Mouse (Mus musculus) midbrain, embryonic 16.5 days (tissue): ENCODE data around the gene Prm1. TPM values are rescaled to one million over a fixed set of nuclear protein-coding genes. Genes with fewer than 3 reads are reported as not detected.
"Not testable (repeated sequence)": the region's sequence is repeated elsewhere in the genome, so short reads cannot be mapped to it uniquely, and the experiment has no call there.

Source experiments
- ATAC-seq: fragments of 200-750 bp; cut with Nextera tagmentation; 2 replicates; pipeline ENCODE4 v1.8.0; 2017; ENCODE audit warnings: moderate TSS enrichment
- H3K27ac ChIP-seq: fragments of 300-500 bp; sonication (generic); 2 replicates; pipeline ENCODE4 v1.5.1; 2014; ENCODE audit warnings: mild to moderate bottlenecking, low read length, mixed read lengths
- H3K27me3 ChIP-seq: fragments of 300-500 bp; sonication (generic); 2 replicates; pipeline ENCODE4 v1.6.1; 2014; ENCODE audit warnings: low read depth, low read length, mixed read lengths; ENCODE audit not compliant: control insufficient read depth, insufficient read depth
- H3K36me3 ChIP-seq: fragments of 300-500 bp; sonication (generic); 2 replicates; pipeline ENCODE4 v1.6.1; 2014; ENCODE audit warnings: mild to moderate bottlenecking, low read length, moderate library complexity, mixed read lengths; ENCODE audit not compliant: control insufficient read depth, insufficient read depth
- H3K4me1 ChIP-seq: fragments of 300-500 bp; sonication (generic); 2 replicates; pipeline ENCODE4 v1.6.1; 2014; ENCODE audit warnings: mild to moderate bottlenecking, low read length, mixed read lengths; ENCODE audit not compliant: control insufficient read depth, insufficient read depth
- H3K4me2 ChIP-seq: fragments of 300-500 bp; sonication (generic); 2 replicates; pipeline ENCODE4 v1.6.1; 2014; ENCODE audit warnings: mild to moderate bottlenecking, low read length, mixed read lengths
- H3K4me3 ChIP-seq: fragments of 300-500 bp; sonication (generic); 2 replicates; pipeline ENCODE4 v1.5.1; 2014; ENCODE audit warnings: low read depth, mild to moderate bottlenecking, low read length, moderate library complexity, mixed read lengths
- H3K9ac ChIP-seq: fragments of 300-500 bp; sonication (generic); 2 replicates; pipeline ENCODE4 v1.6.1; 2014; ENCODE audit warnings: low read depth, low read length, mixed read lengths
- H3K9me3 ChIP-seq: fragments of 300-500 bp; sonication (generic); replicated peaks from 2 replicates; pipeline ENCODE4 v1.6.1; 2014; ENCODE audit warnings: mild to moderate bottlenecking, low read length, mixed read lengths; ENCODE audit not compliant: control insufficient read depth, poor library complexity, severe bottlenecking
- WGBS: fragments of 180-500 bp; shearing (Covaris S2); extraction: QIAGEN DNeasy Blood & Tissue Kit; methylation state at CpG from one replicate; pipeline ENCODE4 v1.1.7; 2014; 5-methylcytosine and 5-hydroxymethylcytosine counted together
- polyA plus RNA-seq: library from polyadenylated mRNA; unstranded; fragments of >200 nt; fragmentation: Nextera tagmentation; extraction: Ambion mirVana; gene quantifications from 2 replicates; pipeline ENCODE4 v1.2.1, GENCODE M21; 2015

Prm1 gene
- 0.46 and 0.70 TPM in 2 replicates for polyA plus RNA-seq

DNA sequence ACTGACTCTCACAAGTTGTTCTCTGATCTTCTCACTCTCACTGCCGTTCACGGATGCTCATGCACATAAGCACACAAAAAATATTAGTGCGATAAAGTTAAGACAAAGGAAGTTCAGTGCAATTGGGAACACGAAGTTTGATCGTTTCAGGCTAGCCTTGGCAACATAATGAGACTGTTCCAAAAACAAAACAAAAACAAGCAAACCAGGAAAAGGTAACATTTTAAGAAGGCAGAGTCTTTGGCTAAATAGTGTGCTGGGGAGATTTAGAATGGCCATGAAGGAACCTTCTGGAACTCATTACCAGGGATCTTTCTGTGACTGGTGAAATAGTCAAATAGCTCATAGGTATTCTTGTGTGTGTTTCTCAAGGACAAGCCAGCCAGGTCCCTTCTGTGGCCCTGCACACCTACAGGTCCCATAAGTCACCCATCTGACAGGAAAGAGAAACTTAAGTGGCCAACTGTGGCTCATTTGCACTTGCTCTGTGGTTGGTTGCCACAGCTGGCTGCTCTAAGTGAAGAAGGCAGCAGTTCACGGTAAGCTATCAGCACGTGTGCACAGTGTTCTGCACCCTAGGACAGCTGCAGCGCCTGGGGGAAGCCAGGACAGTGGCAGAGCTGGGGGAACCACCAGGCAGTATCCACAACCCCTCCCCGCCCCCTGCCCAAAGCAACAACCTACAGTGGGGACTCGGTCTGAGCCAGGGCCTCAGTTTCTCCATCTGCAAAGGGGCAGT, at the start of gene Prm1:
Prm1 (minus strand) TSS at position 51 of the 739 bp plus-strand sequence.
- no peaks in the 10 kb centered on the region for H3K27me3 ChIP-seq
- no peak for ATAC-seq
- H3K4me3 ChIP-seq = no peak within 1 kb of the TSS
- H3K9ac ChIP-seq = no peak within 1 kb of the TSS
- 81% methylated on average over 10 of the region's 10 CpGs for WGBS
- H3K36me3 ChIP-seq = no peaks in the 10 kb centered on the region
- H3K4me1 ChIP-seq = no peaks in the 10 kb centered on the region
- H3K4me2 ChIP-seq = no peak within 1 kb of the TSS
- no peaks in the 10 kb centered on the region for H3K9me3 ChIP-seq
- no peak within 1 kb of the TSS for H3K27ac ChIP-seq

DNA sequence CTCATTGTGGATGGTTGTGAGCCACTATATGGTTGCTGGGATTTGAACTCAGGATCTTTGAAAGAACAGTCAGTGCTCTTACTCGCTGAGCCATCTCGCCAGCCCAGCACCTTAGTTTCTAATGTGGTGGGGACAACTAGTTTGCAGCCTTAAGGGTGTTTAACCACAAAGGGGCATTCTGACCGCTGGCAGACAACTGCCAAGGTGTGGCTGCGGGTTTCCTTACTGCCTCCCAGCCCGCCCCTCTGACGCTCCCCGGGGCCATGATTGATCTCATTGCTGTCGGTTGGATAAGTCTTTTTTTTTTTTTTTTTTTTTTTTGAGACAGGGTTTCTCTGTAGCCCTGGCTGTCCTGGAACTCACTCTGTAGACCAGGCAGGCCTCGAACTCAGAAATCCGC, 46.6 kb upstream of the Prm1 start:
- not testable (repeated sequence) for H3K27ac ChIP-seq

DNA sequence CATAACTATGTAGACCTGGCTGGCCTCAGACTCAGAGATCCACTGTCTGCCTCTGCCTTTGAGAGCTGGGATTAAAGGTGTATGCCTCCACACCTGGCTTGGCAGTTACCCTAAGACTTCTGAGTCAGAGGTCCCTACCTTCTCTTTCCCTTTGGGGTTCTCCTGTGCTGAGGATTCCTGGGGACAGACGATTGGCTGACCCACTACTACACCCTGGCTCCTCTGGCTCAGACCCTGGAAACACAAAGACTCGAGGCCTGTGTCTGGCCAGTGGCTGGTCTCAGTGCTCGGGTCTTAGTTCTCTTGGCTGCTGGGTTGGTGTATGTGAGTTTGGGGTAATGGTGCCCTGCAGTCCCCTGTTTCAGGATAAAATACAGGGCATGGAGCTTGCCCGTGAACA, 45.3 kb upstream of the Prm1 start:
- ATAC-seq = no peak
- Histone ChIP-seq H3K4me1 (no peaks in the 10 kb centered on the region), H3K4me2 (no peak overlapping the region)

More for the DNA sequence above, 46.6 kb upstream of the Prm1 start:
- H3K4me3 ChIP-seq, H3K9me3 ChIP-seq, H3K4me1 ChIP-seq, H3K36me3 ChIP-seq, H3K9ac ChIP-seq, ATAC-seq, H3K4me2 ChIP-seq, H3K27me3 ChIP-seq: not testable (repeated sequence)
- 91% methylated on average over 10 of the region's 10 CpGs for WGBS

DNA sequence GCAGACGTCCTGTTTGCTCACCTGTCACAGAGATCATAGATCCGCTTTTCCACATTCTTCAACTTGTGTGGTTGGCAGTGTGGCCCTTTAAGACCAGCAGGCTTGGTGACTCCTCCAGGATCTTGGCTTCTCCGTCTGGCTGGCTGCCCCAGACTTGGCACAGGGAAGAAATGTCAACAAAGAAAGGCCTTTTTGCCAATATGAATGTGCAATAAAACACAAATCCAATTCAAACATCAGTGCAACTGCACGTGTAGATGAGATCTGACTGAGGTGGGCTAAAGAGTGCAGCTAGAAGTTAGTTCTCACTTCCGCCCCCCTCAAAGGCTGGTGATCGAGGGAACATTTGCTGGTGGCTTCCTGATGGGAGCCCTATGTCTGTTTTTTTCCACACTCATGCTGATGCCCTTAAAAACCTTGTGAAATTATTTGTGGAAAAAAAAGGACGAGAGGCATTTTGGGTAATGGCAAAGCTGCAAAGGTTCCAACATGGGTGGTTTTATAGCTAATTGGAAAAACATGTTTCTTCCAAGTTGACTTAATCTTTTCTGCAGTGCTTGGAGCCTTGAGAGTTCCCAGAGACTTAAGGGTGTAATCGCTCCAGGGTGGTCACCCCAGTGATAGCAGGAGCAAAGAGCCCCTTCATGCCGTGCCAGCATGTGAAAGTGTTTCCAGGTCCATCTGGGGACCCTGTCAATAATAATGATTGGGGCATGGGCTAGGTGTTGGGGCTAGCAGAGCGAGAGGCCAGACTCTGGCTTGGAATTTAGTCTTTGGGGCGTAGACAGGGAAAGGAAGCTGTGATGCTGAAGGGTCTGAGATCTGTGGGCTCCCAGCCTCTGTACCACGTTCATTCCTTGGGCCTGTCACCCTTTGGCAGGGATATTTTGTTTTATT, 44.6 kb upstream of the Prm1 start:
- WGBS = 72% methylated on average over 12 of the region's 12 CpGs
- Histone ChIP-seq H3K9me3 (no peaks in the 10 kb centered on the region), H3K4me2 (no peak overlapping the region), H3K27me3 (no peaks in the 10 kb centered on the region), H3K9ac (no peak overlapping the region), H3K36me3 (no peaks in the 10 kb centered on the region), H3K4me1 (no peaks in the 10 kb centered on the region), H3K27ac (no peak overlapping the region), H3K4me3 (no peak overlapping the region)
- no peak for ATAC-seq

More for the DNA sequence above, 45.3 kb upstream of the Prm1 start:
- 35% methylated on average over 4 of the region's 4 CpGs for WGBS
- Histone ChIP-seq H3K27ac (no peak overlapping the region), H3K9me3 (no peaks in the 10 kb centered on the region), H3K4me3 (no peak overlapping the region), H3K27me3 (no peaks in the 10 kb centered on the region), H3K9ac (no peak overlapping the region), H3K36me3 (no peaks in the 10 kb centered on the region)

DNA sequence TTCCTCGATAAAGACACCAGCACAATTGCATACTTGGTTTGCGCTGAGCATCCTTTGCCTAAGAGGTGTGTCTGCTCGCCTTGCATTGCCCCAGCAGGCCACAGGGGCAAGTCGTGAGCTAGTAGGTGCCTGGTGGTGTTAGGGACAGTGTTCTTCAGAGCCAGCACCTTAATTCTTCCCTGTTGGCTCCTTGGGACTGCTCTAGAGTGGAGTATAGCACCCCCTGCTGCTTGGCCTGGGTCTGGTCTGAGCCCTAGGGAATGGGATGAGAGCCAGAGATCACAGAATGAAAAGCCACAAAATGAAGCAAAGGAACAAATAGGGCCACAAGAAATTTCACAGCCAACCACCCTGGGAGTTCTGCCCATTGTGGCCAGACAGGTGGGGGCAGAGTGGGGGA, 40.9 kb upstream of the Prm1 start:
- Histone ChIP-seq H3K4me3 (no peak overlapping the region), H3K27ac (no peak overlapping the region), H3K9me3 (no peaks in the 10 kb centered on the region), H3K4me1 (peaks cover 5% of the 10 kb centered on the region; the same call in 1 of the 2 replicates), H3K27me3 (no peaks in the 10 kb centered on the region), H3K9ac (no peak overlapping the region), H3K4me2 (no peak overlapping the region), H3K36me3 (no peaks in the 10 kb centered on the region)
- 65% methylated on average over 4 of the region's 4 CpGs for WGBS
- no peak for ATAC-seq

DNA sequence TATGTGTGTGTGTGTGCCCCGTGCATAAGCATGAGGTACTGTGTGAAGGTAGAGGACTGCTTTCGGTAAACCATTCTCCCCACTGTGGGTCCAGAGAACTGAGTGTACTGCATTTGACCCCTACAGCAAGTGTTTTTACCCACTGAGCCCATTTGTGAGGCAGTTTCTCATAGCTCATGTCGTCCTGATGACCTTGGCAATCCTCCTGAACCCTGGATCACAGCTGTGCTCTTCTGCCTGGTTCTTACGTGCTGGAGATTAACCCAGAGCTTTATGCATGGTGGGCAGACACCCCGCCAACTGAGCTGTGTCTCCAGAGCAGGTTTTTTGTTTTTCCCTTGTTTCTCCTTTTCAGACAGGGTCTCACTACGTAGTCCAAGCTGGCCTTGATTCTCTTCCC, 40.3 kb upstream of the Prm1 start:
- no peaks in the 10 kb centered on the region for H3K27me3 ChIP-seq
- 78% methylated on average over 6 of the region's 6 CpGs for WGBS
- no peak overlapping the region for H3K4me2 ChIP-seq
- H3K9me3 ChIP-seq = no peaks in the 10 kb centered on the region
- ATAC-seq = no peak
- H3K4me1 ChIP-seq = peaks cover 5% of the 10 kb centered on the region; the same call in 1 of the 2 replicates
- no peak overlapping the region for H3K9ac ChIP-seq
- no peaks in the 10 kb centered on the region for H3K36me3 ChIP-seq
- H3K4me3 ChIP-seq = no peak overlapping the region
- H3K27ac ChIP-seq = no peak overlapping the region

DNA sequence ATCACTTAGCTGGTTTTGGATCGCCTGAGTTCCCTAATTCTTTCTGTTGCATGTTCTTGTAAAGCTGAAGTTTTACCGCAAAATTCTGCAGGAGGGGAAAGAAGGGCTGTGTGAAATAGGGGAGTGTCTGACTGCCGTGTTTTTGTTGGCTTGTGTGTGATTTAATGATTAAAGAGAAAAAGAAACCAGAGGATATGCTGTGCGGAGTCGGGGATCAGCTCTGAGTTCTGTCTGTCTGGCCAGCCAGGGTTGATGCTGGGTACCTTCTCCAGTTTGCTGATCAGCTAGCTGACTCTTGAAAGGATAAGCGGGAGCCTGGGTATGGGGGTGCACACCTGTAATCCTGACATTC, 38.7 kb upstream of the Prm1 start:
- no peak for ATAC-seq
- H3K4me2 ChIP-seq = peak overlapping the region; percentile 47; the same call in 1 of the 2 replicates

DNA sequence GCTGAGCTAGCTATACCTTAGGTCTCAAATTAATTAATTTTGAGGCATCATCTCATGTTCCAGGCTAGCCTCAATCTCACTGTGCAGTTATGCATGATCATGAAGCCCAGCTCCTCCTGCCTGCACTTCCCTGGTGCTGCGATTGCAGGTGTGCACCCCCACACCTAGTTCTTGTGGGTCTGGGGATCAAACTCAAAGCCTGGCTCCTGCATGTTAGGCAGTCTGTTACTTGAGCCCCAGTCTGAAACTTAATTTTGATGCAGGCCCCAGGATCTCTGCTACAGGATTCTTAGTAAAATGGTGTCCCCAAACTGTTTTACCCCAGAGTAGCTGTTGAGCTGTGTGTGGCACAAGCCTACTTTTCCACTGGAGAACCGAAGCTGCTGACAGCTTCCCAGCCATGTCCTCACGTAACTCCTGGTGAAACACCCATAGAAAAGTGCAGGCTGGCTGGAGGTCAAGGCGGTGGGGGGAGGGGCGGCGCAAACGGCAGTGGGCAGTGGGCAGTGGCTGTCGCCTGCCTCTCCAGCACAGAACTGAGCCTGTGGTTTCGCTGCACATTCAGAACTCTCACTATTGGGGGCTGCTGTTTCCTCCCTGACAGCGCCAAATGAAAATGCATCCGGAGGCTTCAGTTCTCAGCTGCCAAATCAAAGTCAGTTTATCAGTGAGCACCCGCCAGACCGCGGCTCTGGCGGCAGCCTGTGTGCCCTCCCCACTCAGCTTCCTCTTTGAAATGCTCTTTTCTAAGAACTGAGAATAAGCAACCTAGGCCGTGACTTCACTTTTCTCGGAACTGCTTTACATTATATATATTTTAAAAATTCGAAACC, 38.1 kb upstream of the Prm1 start:
- H3K36me3 ChIP-seq = no peaks in the 10 kb centered on the region
- H3K9me3 ChIP-seq = no peaks in the 10 kb centered on the region
- no peak for ATAC-seq
- 0 out of 2 replicates have a peak overlapping the region, but pooled peaks have one; percentile 42 for H3K9ac ChIP-seq
- H3K4me1 ChIP-seq = peaks cover 5% of the 10 kb centered on the region; the same call in 1 of the 2 replicates
- H3K27ac ChIP-seq = no peak overlapping the region; the same call in 1 of the 2 replicates
- 22% methylated on average over 18 of the region's 18 CpGs for WGBS
- no peaks in the 10 kb centered on the region for H3K27me3 ChIP-seq
- H3K4me3 ChIP-seq = 0 out of 2 replicates have a peak overlapping the region, but pooled peaks have one; percentile 4
- peak overlapping the region; percentile 47 for H3K4me2 ChIP-seq

More for the DNA sequence above, 38.7 kb upstream of the Prm1 start:
- 70% methylated on average over 6 of the region's 6 CpGs for WGBS
- Histone ChIP-seq H3K4me3 (no peak overlapping the region), H3K27me3 (no peaks in the 10 kb centered on the region), H3K4me1 (peaks cover 5% of the 10 kb centered on the region; the same call in 1 of the 2 replicates), H3K27ac (no peak overlapping the region; the same call in 1 of the 2 replicates), H3K9me3 (no peaks in the 10 kb centered on the region), H3K36me3 (no peaks in the 10 kb centered on the region), H3K9ac (no peak overlapping the region)
